Mouse (Mus musculus) gastrocnemius, adult 8-10 months (tissue): Measurements from ENCODE around the gene Arhgap25. TPM values are rescaled to one million over a fixed set of nuclear protein-coding genes. Genes with fewer than 3 reads are reported as not detected.

Experiments used
- DNase-seq, 2 experiments: peaks; one replicate each; pipeline ENCODE4 v3.0.0; 2022; ENCODE audit warnings: low spot score in 2 of 2
- total RNA-seq, 4 experiments: library from RNA; stranded (reverse); gene quantifications; 2 replicates each; pipeline ENCODE4 v1.2.4; 2022

Arhgap25 gene
- total RNA-seq, 4 experiments from 2014 or later = 0.77 to 0.99 (median 0.78) TPM

DNA sequence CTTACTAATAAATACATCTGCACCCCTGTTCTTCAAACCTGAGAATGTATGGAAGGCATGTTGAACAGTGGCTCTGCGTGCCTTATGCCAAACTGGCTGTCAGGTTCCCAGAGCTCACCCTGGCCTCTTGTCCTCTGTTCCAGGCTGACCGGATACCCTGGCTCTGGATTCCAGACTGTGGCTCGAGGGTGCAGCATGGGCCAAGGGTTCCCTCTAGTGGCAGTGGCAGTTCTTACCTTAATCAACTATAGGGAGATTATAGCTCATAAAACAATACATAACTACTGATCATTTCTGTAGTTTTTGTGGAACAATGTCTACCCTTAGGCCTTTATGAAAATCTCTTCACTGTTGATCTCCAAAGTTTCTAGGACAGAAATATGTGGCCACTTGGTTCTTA lies 82.0 kb downstream of the Arhgap25 start:
- DNase-seq = no peak

DNA sequence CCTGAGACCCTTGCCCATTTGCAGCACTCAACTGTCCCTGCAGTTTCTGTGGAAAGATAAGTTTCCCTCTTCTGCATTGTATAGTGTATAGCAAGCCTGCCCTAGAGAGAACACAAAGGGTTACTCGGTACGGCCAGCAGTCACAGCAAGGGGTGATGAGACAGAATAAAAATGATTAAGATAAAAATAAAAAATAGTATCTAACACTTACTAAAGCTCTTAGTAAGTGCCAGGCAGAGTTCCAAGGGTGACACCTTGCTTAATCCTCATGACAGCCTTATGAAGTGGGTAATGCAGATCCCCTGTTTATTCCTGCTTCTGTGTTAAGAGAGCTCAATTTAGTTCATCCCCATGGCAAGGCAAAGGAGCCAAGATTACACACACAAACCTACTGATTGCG lies 83.5 kb downstream of the Arhgap25 start:
- DNase-seq = no peak

DNA sequence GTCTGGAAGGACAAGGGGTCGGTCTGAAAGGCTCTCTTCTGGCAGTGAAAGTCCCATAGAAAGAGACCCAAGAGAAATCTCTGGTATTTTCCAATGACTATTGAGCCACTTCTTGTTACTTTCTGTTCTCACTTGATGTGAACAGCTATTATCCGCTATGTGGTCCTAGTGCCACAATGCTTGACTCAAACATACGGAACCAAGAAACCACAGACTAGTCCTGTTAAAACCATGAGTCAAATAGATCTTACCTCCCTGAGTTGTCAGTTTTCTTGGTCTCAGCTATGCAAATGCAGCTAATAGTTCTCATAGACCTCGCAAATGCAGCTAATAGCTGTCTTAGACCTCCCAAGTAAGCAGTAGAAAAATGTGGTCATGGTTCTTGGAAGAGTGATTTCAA lies 85.8 kb downstream of the Arhgap25 start:
- no peak for DNase-seq

DNA sequence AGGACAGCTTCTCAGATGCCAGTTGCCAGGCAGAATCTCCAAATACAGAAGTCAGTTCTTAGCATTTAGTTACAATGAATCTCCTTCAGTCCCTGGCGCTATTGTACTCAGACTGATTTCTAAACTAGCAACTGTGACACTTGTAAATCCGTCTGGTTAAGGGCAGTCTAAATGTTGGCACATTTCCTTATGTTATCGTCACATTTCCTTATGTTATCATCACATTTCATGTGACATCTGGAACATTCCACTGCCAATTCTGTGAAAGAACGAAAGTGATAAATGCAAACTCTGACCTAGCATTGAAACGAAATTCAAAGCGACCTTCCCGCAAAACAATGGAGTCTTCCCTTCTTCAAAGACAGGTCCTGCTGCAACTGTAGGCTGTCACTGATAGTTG lies 87.8 kb downstream of the Arhgap25 start:
- no peak for DNase-seq

DNA sequence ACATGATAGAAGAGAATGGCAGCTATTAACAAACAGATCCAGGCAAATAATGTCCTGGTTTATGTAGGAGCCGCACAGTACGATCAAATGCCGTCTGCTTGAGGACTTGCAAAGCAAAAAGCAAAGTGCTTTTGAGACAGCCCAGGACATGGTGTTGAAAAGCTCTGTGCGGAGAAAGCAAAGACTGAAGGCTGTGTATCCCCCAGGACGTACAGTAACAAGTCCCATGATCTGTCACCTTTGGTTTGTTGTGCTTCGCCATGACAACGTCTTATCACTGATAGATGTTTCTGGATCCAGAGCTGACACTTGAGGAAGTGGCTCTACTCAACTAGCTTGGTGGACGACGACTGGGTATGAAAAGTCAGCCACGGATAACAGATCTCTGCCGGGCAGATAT lies 89.8 kb downstream of the Arhgap25 start:
- DNase-seq = no peak

DNA sequence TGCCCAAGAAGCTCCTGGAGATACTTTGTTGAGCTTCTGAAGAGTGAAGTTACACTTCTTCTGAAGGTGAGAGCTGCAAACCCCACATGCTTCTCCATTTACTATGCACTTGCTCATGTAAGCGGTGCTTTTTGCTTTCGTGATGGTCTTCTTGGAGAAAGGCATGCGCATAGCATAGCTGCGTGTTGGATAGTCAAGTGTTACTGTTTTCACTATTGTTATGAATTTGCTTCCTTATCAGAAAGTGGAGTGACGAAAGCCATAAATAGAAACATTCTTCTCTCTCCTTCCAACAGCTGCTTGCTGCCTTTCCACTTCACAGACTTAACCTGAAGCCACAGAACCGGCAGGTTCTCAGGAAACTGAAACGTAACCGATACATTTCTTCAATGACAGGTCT lies 96.3 kb downstream of the Arhgap25 start:
- no peak for DNase-seq

DNA sequence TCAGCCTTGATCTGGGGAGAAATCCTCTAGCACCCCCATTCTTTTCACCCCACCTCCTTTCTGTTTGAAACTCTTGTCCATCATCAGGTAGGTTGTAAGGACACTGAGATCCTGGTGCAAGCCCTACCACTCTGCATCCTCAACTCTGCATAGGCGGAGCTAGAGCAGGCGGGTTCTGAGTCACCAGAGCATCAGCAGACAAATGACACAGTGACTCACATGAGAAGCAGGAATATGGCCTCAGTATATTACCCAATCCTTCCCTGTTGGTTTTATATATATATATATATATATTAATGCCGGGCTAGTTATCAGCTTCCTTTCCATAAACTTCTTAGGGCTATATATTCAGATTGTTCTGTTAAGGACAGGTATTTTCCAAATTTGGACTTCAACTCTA lies 97.3 kb downstream of the Arhgap25 start:
- no peak for DNase-seq

DNA sequence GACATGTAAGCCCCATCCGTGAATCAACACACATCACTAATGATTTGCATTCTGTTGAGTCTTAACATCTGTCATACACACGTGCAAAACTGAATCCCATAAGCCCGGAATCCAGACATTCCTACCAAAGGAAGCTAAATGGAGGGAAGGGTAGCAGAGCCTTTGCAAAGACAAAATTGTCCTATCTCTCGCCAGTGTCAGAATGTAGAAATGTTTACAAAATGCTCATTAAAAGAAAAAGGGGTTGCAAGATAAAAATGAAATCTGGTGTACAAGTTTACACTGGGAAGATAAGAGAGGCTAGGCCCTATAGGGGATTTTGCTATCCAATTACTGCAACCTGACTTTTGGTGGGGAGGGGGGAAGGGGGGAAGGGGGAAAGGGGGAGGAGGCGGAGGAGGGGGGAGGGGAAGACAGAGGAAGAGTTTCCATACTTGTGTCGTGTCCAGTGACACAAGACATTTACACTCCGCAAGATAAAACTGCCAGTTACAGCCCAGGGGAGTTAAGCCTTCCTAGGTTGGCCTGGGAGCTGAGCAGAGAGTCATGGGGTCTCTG lies 104.5 kb downstream of the Arhgap25 start, which contains the start of gene Bmp10:
Gene Bmp10 (plus strand): TSS at position 508 of the 558 bp plus-strand sequence.
- DNase-seq = no peak

DNA sequence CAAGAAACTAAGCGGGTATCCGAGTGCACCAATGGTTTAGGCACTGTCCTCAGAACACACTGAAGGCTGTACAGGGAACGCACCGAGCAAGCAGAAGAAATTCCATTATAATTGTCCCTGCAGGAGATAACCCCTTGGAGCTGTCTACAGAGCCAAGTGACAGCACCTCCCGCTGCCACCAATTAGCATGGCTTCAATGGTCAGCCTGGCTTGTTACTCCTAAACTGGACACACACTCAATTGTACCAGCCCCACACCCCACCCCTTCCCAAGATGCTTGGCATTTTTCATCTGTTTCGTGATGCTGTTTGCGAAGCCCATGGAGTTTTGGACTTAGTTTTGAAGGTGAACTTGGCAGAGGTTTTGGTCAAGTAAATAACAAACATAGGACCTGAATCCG lies 105.4 kb downstream of the Arhgap25 start:
- no peak for DNase-seq

DNA sequence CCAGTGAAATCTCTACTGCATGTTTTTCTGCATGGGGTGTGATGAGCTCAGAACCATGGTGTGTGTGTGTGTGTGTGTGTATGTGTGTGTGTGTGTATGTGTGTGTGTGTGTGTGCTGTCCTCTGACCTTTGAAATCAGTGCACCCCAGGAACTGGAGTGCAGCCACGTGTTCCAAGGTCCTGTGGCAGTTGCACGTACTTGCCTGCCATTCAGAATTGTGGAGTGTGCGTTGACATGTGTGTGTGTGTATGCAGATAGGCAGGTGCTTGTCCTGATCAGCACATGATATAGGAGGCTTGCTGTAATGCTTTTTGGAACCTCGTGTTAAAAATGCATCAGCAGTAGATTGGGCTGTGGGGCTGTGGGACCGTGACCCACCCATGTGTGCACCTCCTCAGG lies 106.1 kb downstream of the Arhgap25 start:
- no peak for DNase-seq

DNA sequence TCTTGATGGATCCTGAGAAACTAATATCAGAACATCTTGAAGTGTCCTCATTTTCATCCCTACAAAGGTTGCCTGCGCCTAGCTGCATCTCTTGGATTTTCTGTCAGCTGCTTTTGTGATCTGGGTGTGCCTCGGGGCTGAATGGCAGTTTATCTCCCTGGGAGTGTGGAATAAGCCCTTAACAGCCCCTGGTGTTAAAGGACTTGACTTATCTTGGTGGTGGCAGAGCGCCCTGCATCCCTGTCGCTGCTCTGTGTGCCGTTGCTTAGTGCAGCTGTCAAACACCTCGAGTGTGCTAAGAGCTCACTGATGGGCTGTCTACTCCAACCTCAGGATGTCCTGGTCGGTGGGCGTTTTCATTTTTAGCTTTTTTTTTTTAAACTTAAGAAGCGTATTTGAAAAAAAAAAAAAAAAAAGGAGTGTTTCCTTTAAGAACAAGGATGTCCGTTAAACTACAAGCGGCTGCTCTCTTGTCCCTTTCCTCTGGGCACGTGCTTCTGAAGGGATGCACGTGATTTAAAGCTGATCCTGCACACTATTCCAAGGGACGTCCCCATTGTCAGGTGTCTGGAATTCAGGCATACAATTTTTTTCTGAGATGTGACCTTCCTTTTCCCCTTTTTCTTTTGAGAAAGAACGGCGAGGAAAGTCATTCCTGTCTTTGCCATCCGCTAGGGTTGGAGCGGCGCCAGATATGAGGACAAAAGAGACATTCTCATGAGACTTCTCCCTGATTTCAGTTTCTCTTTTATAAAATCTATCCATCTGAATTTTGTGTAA lies 108.8 kb downstream of the Arhgap25 start:
- no peak for DNase-seq

DNA sequence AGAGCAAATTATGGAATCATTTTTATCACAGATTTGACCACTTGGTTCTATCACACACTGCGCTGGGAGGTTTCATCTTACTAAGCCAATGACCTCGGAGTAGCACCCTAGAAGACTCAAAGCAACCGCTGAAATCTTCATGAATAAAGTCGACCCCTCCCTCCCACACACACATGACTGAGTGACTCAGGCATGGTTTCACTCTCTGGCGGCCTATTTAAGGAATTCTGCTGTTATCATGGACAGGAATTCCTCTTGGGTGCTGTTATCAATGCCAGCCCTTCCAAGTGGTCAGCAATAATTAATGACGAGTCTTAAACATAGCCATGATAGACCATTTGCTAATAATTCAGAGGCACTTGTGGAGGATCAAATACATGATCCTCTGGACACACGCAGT lies 110.8 kb downstream of the Arhgap25 start:
- DNase-seq = no peak

DNA sequence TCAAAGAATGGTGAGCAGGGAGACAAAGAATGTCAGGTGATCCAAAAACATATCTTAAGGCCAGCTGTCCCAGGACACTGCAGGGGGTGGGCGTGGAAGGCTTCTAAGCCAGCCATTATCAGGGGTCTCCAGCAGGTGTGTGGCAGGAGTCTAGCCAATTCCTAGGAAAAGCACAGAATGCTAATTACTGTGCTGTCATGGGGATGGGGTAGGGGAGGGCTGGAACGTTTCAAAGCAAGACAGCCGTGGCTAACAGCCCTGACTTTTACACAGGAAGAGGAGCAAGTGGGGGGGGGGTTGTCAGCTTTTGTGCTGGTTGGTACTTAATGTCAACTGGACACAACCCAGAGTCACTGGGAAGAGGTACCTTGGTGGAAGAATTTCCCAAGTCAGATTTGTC lies 121.0 kb downstream of the Arhgap25 start:
- no peak for DNase-seq

Other genes starting within 250 kb of the Arhgap25 start
- gene Antxr1, start 197.4 kb downstream of the Arhgap25 start, total RNA-seq = 1 to 10 TPM; 3.6 to 7.0 (median 5.2) TPM
- not detected for gene Gkn1, start 182.3 kb downstream of the Arhgap25 start, total RNA-seq
- gene Gkn2, start 159.9 kb downstream of the Arhgap25 start, total RNA-seq = not detected
- gene Gkn3, start 144.3 kb downstream of the Arhgap25 start, total RNA-seq = 1 to 10 TPM in 3 of 4 experiments, not detected in 1; 1.1 to 1.4 (median 1.2) TPM
- not detected for gene Bmp10, start 104.3 kb downstream of the Arhgap25 start, total RNA-seq
- 1 to 10 TPM; 1.2 to 3.2 (median 1.5) TPM for gene Prokr1, start 57.5 kb upstream of the Arhgap25 start, total RNA-seq
- 1 to 10 TPM; 2.3 to 3.1 (median 2.8) TPM for gene Aplf, start 138.9 kb upstream of the Arhgap25 start, total RNA-seq
- gene Efcc1, start 197.6 kb upstream of the Arhgap25 start, total RNA-seq = under 1 TPM; 0.51 to 0.94 (median 0.78) TPM
- gene Gp9, start 244.8 kb upstream of the Arhgap25 start, total RNA-seq = not detected